Mouse (Mus musculus) forebrain, embryonic 11.5 days (tissue): Measurements from ENCODE around the gene Slc22a23. TPM values are rescaled to one million over a fixed set of nuclear protein-coding genes. Genes with fewer than 3 reads are reported as not detected.

Experiments
- ATAC-seq: fragments of 200-750 bp; cut with Nextera tagmentation; replicated peaks from 2 replicates; pipeline ENCODE4 v1.8.0; 2017; ENCODE audit warnings: moderate TSS enrichment; ENCODE audit not compliant: low FRiP score
- DNase-seq: peaks from one replicate; pipeline ENCODE4 v3.0.0-alpha.2; 2017; ENCODE audit warnings: low spot score
- H3K27ac ChIP-seq: fragments of 300-500 bp; sonication (generic); 2 replicates; pipeline ENCODE4 v1.5.1; 2014; ENCODE audit warnings: low read depth, low read length
- H3K27me3 ChIP-seq: fragments of 300-500 bp; sonication (generic); 2 replicates; pipeline ENCODE4 v1.6.1; 2014; ENCODE audit warnings: mild to moderate bottlenecking, low read length, mixed read lengths; ENCODE audit not compliant: control insufficient read depth, insufficient read depth
- H3K36me3 ChIP-seq: fragments of 300-500 bp; sonication (generic); 2 replicates; pipeline ENCODE4 v1.6.1; 2014; ENCODE audit warnings: mild to moderate bottlenecking, low read length, moderate library complexity, mixed read lengths; ENCODE audit not compliant: control insufficient read depth, insufficient read depth
- H3K4me1 ChIP-seq: fragments of 300-500 bp; sonication (generic); replicated peaks from 2 replicates; pipeline ENCODE4 v1.6.1; 2014; ENCODE audit warnings: low read length, mixed read lengths; ENCODE audit not compliant: control insufficient read depth, insufficient read depth
- H3K4me2 ChIP-seq: fragments of 300-500 bp; sonication (generic); 2 replicates; pipeline ENCODE4 v1.6.1; 2014; ENCODE audit warnings: low read depth, mild to moderate bottlenecking, low read length, moderate library complexity, mixed read lengths; ENCODE audit not compliant: severe bottlenecking
- H3K4me3 ChIP-seq: fragments of 300-500 bp; sonication (generic); 2 replicates; pipeline ENCODE4 v1.5.1; 2014; ENCODE audit warnings: low read depth, low read length
- H3K9ac ChIP-seq: fragments of 300-500 bp; sonication (generic); 2 replicates; pipeline ENCODE4 v1.6.1; 2014; ENCODE audit warnings: low read length
- H3K9me3 ChIP-seq: fragments of 300-500 bp; sonication (generic); 2 replicates; pipeline ENCODE4 v1.6.1; 2016; ENCODE audit warnings: low read length, mixed read lengths; ENCODE audit not compliant: control insufficient read depth
- WGBS: fragments of 180-500 bp; shearing (Covaris S2); extraction: QIAGEN DNeasy Blood & Tissue Kit; methylation state at CpG from one replicate; pipeline ENCODE4 v1.1.7; 2014; 5-methylcytosine and 5-hydroxymethylcytosine counted together
- polyA plus RNA-seq: library from polyadenylated mRNA; unstranded; fragments of >200 nt; fragmentation: Nextera tagmentation; extraction: Ambion mirVana; gene quantifications from 2 replicates; pipeline ENCODE4 v1.2.1, GENCODE M21; 2014

Slc22a23 gene
- polyA plus RNA-seq, 1 experiment from 2014 or later: 16.9 TPM

DNA sequence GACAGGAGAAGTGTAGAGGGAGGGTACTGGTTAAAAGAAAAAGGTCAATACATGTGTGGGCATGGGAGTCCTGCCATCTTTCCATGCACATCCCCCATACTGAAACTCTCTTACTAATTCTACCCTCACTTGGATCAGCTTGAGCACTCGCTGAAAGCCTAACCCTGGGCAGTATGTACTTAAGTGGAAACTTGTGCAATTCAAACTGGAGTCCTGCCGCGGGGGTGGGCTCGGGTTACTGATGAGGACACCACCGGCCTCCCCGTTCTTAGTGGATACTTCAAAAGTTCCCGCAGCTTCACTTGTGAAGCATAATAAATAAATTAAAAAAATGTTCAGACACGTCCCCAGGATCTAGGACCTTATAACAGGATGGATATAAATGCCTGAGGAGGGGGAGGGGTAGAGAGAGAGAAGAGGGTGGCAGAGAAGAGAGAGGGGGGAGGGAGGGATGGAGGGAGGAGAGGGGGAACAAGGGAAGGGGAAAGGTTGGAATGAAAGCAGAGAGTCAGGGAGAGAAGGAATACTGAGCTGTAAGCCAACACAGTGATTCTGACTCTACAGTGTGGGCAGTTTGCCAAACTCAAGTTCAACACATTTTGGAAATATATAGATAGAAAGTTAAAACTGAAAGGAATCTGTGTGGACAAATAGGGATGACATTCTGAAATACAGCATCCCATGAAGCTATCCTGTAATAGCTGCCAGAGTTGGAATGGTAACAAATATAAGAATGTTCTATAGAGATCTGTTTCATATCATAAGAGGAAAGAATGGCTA, 72.5 kb downstream of the Slc22a23 start:
- no peak overlapping the region for H3K27ac ChIP-seq
- H3K9ac ChIP-seq: no peak overlapping the region
- H3K4me1 ChIP-seq: peaks cover 5% of the 10 kb centered on the region
- 23% methylated on average over 8 of the region's 8 CpGs for WGBS
- ATAC-seq (peak; percentile 42; the same call in 1 of the 2 replicates), DNase-seq (no peak)
- H3K4me3 ChIP-seq: no peak overlapping the region
- H3K36me3 ChIP-seq: no peaks in the 10 kb centered on the region
- H3K27me3 ChIP-seq: no peaks in the 10 kb centered on the region
- no peaks in the 10 kb centered on the region for H3K9me3 ChIP-seq
- no peak overlapping the region for H3K4me2 ChIP-seq

DNA sequence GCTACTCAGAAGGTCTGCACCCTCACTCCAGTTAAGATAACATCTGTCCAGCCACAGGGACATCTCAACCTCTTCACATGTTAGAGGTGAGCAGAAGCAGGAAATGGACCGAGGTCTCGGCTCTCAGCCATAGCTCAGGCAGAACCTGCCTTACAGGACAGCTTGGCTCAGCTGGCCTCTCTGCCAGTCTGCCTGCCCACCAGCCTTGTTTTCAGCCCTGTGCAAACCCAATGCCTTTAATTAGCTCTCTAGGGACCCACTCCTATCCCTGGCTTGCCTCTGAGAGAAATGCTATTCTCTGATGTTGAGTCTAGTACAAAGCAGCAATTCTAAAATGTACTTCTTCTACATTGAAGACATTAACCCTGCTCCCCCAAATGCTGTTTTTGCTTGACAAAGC, 73.3 kb downstream of the Slc22a23 start:
- Histone ChIP-seq H3K27me3 (no peaks in the 10 kb centered on the region), H3K9ac (no peak overlapping the region), H3K27ac (no peak overlapping the region), H3K4me2 (no peak overlapping the region), H3K4me3 (no peak overlapping the region), H3K9me3 (no peaks in the 10 kb centered on the region), H3K4me1 (peaks cover 5% of the 10 kb centered on the region), H3K36me3 (no peaks in the 10 kb centered on the region)
- ATAC-seq (no peak), DNase-seq (no peak)
- 79% methylated on average over 2 of the region's 2 CpGs for WGBS

DNA sequence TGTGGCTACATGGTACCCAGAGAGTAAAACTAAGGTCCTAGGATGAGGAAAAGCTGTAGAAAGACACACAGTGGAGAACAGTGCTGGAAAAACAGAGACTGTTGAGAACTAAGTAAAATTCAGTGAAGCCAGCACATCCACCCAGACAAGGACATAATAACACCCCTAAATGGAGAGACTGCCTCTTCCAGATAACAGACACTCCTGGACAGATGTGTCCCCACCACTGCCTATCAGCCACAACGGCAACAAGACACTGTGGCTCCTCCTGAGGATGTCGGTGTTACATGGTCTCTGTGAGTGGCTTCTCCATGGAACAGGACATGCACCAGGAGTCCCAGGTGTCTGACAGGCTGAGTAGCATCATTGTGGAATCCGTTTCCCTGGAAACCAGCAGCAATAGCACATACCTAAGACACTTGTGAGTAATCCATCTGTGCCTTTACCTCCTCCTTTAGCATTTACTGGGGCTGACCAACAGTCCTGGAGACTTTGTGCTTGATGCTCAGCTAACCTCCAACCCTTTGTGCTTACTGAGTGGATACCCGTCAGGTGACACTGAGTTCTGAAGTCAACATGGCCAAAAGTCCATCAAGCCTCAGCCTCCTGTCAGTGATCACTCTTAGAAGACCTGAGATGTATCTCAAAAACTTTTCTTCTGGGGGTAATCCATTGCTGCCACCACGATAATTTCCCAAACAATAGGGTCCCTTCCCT, 73.9 kb downstream of the Slc22a23 start:
- DNase-seq (no peak), ATAC-seq (no peak)
- Histone ChIP-seq H3K4me2 (no peak overlapping the region), H3K4me1 (peaks cover 5% of the 10 kb centered on the region), H3K27me3 (no peaks in the 10 kb centered on the region), H3K9me3 (no peaks in the 10 kb centered on the region), H3K36me3 (no peaks in the 10 kb centered on the region), H3K4me3 (no peak overlapping the region), H3K9ac (no peak overlapping the region), H3K27ac (no peak overlapping the region)
- WGBS: 90% methylated on average over 5 of the region's 5 CpGs

DNA sequence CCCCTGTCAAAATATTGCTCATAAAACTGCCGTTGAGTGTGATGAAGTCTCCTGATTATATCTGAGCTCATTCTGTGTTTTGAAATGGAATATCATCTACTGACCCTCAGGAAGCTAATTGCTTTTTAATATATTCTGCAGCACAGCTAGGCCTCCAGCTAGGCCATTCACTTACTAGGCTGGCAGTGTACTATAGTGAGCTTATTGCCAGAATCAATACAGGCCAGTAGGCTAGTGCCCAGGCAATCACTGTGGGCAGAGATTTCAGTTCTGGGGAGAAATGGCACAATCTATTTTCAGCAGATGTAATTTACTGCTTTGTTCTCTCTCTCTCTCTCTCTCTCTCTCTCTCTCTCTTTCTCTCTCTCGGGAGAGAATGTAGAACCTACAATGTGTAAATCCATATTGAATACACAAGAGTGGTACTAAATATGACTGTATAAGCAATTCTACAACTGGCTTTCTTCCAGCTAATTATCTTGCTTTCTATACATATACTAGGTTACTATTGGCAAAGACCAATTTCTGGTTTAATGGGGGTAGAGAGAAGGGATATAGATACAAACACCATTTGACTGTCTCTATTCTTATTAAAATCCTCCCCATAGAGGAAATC, 75.5 kb downstream of the Slc22a23 start:
- Histone ChIP-seq H3K4me1 (peaks cover 5% of the 10 kb centered on the region), H3K4me3 (no peak overlapping the region), H3K36me3 (no peaks in the 10 kb centered on the region), H3K27ac (no peak overlapping the region), H3K27me3 (no peaks in the 10 kb centered on the region), H3K9me3 (no peaks in the 10 kb centered on the region), H3K9ac (no peak overlapping the region), H3K4me2 (no peak overlapping the region)
- DNase-seq (no peak), ATAC-seq (no peak)
- 59% methylated on average over 2 of the region's 2 CpGs for WGBS

DNA sequence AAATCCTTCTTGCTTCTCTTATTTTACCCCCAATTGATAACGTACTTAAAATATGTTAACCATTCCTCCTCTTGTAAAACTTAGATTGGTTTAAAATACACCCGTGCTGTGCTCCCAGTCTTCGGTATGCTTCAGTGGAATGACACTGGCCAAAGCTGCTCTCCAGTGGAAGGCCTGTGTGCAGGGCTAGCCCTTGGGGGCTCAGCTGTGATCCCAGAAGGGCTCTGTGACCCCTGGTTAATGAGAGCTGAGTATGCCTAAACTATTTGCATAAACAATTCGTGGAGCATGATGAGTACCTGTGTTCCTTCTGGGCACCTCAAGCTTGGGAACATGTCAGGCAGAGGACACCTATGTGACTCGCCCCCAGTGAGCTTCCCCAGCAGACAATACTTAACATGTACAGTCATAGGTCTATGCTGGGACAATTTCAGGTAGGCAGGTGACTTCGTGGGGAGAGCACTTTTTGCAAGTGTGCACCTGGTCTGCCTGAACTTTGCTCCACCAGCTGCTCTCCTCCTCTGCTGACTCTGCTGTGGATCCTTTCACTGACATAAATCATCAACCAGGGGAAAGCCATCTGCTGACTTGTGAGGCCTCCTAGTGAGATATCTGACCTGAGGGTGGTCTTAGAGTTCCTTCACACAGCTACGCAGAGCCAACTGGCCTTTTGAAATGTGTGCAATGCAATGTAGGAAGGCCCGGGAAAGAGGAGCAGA, 77.9 kb downstream of the Slc22a23 start:
- no peak overlapping the region for H3K4me3 ChIP-seq
- ATAC-seq (no peak), DNase-seq (no peak)
- H3K36me3 ChIP-seq: no peaks in the 10 kb centered on the region
- no peak overlapping the region for H3K4me2 ChIP-seq
- no peak overlapping the region for H3K27ac ChIP-seq
- H3K9me3 ChIP-seq: no peaks in the 10 kb centered on the region
- H3K4me1 ChIP-seq: peaks cover 5% of the 10 kb centered on the region
- whole genome bisulfite sequencing: 83% methylated on average over 8 of the region's 8 CpGs
- H3K9ac ChIP-seq: no peak overlapping the region
- H3K27me3 ChIP-seq: no peaks in the 10 kb centered on the region

DNA sequence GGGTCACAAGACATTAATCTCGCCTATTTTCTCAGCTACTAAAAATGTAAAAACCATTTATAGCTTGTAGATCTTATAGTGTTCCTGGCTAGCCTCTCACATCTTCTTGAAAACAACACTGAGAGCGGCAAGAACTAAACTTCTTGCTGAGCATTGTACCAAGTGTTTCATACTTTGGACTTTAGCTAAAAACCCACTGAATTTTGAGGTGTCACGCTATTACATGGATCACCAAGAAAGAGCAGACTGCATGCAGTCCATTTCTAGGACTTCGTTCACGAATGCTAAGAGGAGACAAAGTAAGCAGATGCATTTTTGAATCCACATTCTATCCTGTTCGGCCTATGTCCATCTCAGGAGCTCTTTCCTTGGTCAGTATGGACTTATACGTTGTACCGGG, 78.9 kb downstream of the Slc22a23 start:
- Histone ChIP-seq H3K9me3 (no peaks in the 10 kb centered on the region), H3K4me1 (no peaks in the 10 kb centered on the region), H3K4me2 (no peak overlapping the region), H3K36me3 (no peaks in the 10 kb centered on the region), H3K9ac (no peak overlapping the region), H3K27ac (no peak overlapping the region), H3K4me3 (no peak overlapping the region), H3K27me3 (no peaks in the 10 kb centered on the region)
- WGBS: 95% methylated on average over 8 of the region's 8 CpGs
- ATAC-seq (no peak), DNase-seq (no peak)

DNA sequence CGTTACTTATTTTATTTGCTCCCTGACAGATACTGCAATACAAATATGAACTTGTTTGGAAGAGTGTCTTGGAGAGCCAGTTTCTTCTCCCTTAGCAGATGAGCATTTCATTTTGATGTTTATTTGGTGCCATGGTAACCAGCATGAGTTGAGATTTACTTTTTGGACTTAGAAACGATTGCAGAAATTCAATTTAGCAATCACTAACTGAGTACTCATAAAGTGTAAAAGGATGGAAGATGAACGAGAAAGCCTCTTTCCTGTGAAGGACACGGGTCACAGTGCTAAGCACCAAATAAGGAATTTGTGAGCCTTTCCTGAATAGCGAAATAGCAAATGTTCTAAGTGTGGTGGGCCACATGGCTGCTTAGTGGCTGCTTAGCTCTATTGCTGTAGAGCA, 79.4 kb downstream of the Slc22a23 start:
- Histone ChIP-seq H3K27ac (no peak overlapping the region), H3K36me3 (no peaks in the 10 kb centered on the region), H3K27me3 (no peaks in the 10 kb centered on the region), H3K9ac (no peak overlapping the region), H3K4me1 (no peaks in the 10 kb centered on the region), H3K9me3 (no peaks in the 10 kb centered on the region), H3K4me2 (no peak overlapping the region), H3K4me3 (no peak overlapping the region)
- ATAC-seq (no peak), DNase-seq (no peak)
- 85% methylated on average over 5 of the region's 5 CpGs for WGBS

DNA sequence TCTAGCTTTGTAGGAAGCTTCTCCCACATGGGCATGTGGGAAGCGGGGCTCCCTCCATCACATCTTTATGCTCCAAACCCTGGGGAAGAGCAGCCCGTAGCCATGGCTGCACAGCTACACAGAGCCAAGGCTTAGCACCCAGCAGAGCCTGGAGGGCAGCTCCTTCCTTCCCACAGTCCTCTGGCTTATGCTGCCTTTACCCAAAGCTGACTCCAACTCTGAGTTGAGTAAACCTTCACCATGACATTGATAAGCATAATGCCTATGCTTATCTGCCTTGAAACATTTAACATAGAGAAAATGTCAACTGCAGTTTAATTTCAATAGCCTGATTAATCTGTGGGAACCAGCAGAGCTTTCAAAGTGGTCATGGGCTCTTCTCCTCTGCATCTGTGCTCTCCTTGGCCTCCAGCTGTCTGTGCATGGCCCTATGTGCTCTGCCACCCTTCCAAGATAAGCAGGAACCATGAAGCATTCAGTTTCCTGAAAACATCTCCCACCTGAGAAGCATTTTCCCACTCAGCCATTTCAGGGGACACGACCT, 79.9 kb downstream of the Slc22a23 start:
- Histone ChIP-seq H3K4me3 (no peak overlapping the region), H3K27ac (no peak overlapping the region), H3K9ac (no peak overlapping the region), H3K4me1 (no peaks in the 10 kb centered on the region), H3K36me3 (no peaks in the 10 kb centered on the region), H3K4me2 (no peak overlapping the region), H3K27me3 (no peaks in the 10 kb centered on the region), H3K9me3 (no peaks in the 10 kb centered on the region)
- no peak for DNase-seq
- WGBS: 91% methylated on average over 3 of the region's 3 CpGs
- no peak for ATAC-seq
